Mouse (Mus musculus) bone marrow macrophage, adult 2 months (primary cell): ENCODE data around the gene Armc2. TPM values are rescaled to one million over a fixed set of nuclear protein-coding genes. Genes with fewer than 3 reads are reported as not detected.
A peak's percentile ranks its signal among the peaks of the same experiment; 100 is the strongest.

ENCODE experiments used
- H3K27ac ChIP-seq: 2 replicates; pipeline ENCODE4 v1.5.1; 2012; ENCODE audit warnings: low read depth, low read length; ENCODE audit not compliant: insufficient read depth
- H3K4me1 ChIP-seq: 2 replicates; pipeline ENCODE4 v1.6.1; 2012; ENCODE audit warnings: low read length; ENCODE audit not compliant: control insufficient read depth, insufficient read depth
- H3K4me3 ChIP-seq: 2 replicates; pipeline ENCODE4 v1.5.1; 2012; ENCODE audit warnings: mild to moderate bottlenecking, low read length, moderate library complexity; ENCODE audit not compliant: insufficient read depth
- CTCF ChIP-seq: IDR thresholded peaks from 2 replicates; pipeline ENCODE4 v1.5.1; 2012; ENCODE audit warnings: low read depth, mild to moderate bottlenecking, low read length, moderate library complexity
- POLR2A ChIP-seq: IDR thresholded peaks from 2 replicates; pipeline ENCODE4 v1.6.1; 2012; ENCODE audit warnings: mild to moderate bottlenecking, low read depth, low read length, borderline replicate concordance
- polyA plus RNA-seq: library from polyadenylated mRNA; stranded (reverse); fragments of >200 nt; gene quantifications from 2 replicates; pipeline ENCODE4 v1.2.4, GENCODE M21; 2012; ENCODE audit not compliant: missing spikeins, insufficient read depth, insufficient read length

Gene Armc2
- 3.3 and 3.9 TPM in 2 replicates for polyA plus RNA-seq

- no peak for TF ChIP-seq POLR2A
- no peak for TF ChIP-seq CTCF
- peaks cover 18% of the 10 kb centered on the region for H3K4me1 ChIP-seq
- H3K27ac ChIP-seq = no peak within 1 kb of the TSS
- peak within 1 kb of the TSS; percentile 77 for H3K4me3 ChIP-seq
Measured at GRCm38 (mm10) chr10:42018016-42018949, at the start of gene Armc2. TSS of gene Armc2 (minus strand) at chr10:42018442.

- H3K27ac ChIP-seq = no peak overlapping the region
- H3K4me1 ChIP-seq = no peaks in the 10 kb centered on the region
- H3K4me3 ChIP-seq = no peak overlapping the region
- no peak for TF ChIP-seq CTCF
- TF ChIP-seq POLR2A = no peak
Measured at GRCm38 (mm10) chr10:42064446-42064845, 46.2 kb upstream of the Armc2 start.

DNA sequence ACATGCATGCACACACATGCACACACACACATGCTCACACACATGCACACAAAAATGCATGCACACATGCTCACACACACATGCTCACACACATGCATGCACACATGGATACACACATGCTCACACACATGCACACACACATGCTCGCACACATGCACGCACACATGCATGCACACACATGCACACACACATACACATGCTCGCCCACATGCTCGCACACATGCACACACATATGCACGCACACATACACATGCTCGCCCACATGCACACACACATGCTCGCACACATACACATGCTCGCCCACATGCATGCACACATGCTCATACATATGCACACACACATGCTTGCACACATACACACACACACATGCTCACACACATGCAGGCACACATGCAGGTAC is 41.3 kb upstream of the Armc2 start:
- TF ChIP-seq POLR2A (no peak), CTCF (no peak)
- H3K4me1 ChIP-seq = no peaks in the 10 kb centered on the region
- H3K4me3 ChIP-seq = no peak overlapping the region
- no peak overlapping the region for H3K27ac ChIP-seq

- TF ChIP-seq POLR2A (no peak), CTCF (no peak)
- H3K4me1 ChIP-seq = no peaks in the 10 kb centered on the region
- H3K4me3 ChIP-seq = no peak overlapping the region
- H3K27ac ChIP-seq = no peak overlapping the region
Measured at GRCm38 (mm10) chr10:42057746-42058145, 39.5 kb upstream of the Armc2 start.

DNA sequence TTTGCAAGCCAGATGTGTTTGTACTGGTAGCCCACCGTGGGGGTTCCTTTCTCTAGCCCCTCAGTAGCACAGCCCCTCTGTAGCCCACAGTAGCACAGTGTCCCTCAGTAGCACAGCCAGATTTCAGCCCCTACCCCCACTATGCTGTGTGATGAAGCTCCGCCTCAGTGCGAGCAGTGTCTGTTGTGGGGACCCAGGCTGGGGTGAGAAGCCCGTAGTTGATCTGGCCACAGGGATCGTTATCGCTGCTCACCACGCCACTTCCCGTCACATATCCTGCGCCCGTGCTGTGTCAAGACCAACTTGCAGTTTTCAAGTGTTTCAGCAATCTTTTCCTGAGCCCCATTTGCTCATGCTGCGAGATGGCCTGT is 39.0 kb upstream of the Armc2 start:
- Histone ChIP-seq H3K27ac (no peak overlapping the region), H3K4me3 (no peak overlapping the region), H3K4me1 (no peaks in the 10 kb centered on the region)
- TF ChIP-seq CTCF (no peak), POLR2A (no peak)

- TF ChIP-seq POLR2A (no peak), CTCF (no peak)
- Histone ChIP-seq H3K27ac (no peak overlapping the region), H3K4me3 (no peak overlapping the region), H3K4me1 (no peaks in the 10 kb centered on the region)
Measured at GRCm38 (mm10) chr10:42056486-42057230, 38.4 kb upstream of the Armc2 start.

- no peak overlapping the region for H3K4me3 ChIP-seq
- TF ChIP-seq CTCF = no peak
- TF ChIP-seq POLR2A = no peak
- H3K27ac ChIP-seq = no peak overlapping the region
- no peaks in the 10 kb centered on the region for H3K4me1 ChIP-seq
Measured at GRCm38 (mm10) chr10:42055224-42056165, 37.3 kb upstream of the Armc2 start.

DNA sequence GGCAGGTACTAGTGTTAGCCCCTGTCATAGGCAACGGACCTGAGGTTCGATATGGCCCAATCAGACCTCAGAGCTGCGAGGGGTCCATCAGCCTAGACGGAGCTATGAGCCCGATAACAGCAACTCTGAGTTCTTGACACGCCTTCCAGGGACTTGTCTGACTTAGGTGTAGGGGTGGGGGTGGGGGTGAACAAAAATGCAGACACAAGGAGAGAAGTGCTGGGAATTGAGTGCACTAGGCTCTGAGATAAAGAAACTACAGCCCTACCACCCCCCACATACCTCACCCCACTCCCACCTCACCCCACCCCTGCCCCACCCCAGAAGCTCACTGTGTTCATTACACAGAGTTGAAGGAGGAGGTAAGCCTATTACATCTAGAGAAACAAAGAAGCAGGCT is 32.8 kb upstream of the Armc2 start:
- H3K4me3 ChIP-seq = no peak overlapping the region
- H3K4me1 ChIP-seq = no peaks in the 10 kb centered on the region

GRCm38 (mm10) chr10:42048648-42049047 is 30.4 kb upstream of the Armc2 start:
- H3K4me3 ChIP-seq = no peak overlapping the region
- no peaks in the 10 kb centered on the region for H3K4me1 ChIP-seq
- TF ChIP-seq CTCF = no peak
- no peak for TF ChIP-seq POLR2A
- H3K27ac ChIP-seq = no peak overlapping the region

More for the DNA sequence above, 32.8 kb upstream of the Armc2 start:
- TF ChIP-seq CTCF = no peak
- no peak for TF ChIP-seq POLR2A
- H3K27ac ChIP-seq = no peak overlapping the region
